Mouse (Mus musculus): ENCODE results near the gene Fbxo17.

GRCm38 (mm10) chr7:28770309-28770708 lies 53.7 kb downstream of the Fbxo17 start:
- TF ChIP-seq CTCF (IDR thresholded peaks at IDR 0.05; ENCODE audit: borderline replicate concordance, extremely low read depth, insufficient read depth, insufficient read length) (no peak), POLR2A (IDR thresholded peaks at IDR 0.05; ENCODE audit: borderline replicate concordance, extremely low read depth, insufficient read depth, insufficient read length, poor library complexity, severe bottlenecking) (no peak)

All from brain, embryonic 14.5 days (tissue).